Mouse (Mus musculus): ENCODE measurements around the gene Inppl1.

DNA sequence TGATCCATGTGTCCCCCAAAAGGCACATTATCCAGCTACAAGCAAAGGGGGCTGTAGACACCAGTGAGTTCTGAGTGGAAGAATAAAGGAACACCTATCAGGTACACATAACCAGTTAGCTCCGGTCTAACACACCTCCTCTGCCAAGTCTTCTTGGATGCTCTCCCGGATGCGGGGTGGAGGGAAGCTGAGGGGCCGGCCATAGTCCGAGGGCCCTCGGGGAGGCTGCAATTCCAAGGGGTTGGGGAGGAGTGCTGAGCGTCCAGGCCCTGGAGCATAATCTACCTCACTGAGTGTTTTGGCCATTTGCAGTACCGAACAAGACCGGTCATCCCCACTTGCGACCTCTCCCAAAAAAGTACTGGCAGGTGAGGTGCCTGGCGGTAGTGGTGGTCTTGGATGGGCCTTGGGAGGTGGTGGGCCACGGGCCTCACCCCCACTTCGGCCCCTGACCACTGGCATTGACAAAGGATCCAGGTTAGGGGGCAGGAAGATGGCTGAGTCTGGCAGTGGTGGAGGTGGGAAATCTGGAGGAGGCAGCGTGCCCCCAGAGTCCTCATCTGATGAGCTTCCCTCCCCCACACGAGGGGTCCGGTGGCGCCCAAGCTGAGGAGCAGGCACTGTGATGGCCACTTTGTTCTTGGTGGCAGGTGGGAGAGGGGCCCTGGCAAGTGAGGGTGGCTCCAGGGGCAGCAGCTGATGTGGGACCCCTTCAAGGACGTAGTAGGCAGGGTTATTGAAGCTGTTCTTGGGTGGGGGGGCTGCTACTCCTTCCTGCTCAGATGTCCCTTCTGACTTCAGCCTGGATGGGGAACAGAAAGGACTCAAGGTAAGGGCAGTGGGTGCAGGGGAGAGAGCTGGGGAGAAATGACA is 14.0 kb downstream of the Inppl1 start:
- TF ChIP-seq CTCF (IDR thresholded peaks at IDR 0.05; ENCODE audit: low read depth, low read length): no peak
- TF ChIP-seq GATA1 (IDR thresholded peaks at IDR 0.05; ENCODE audit: borderline replicate concordance, low read length): no peak
- no peak for TF ChIP-seq GATA2 (IDR thresholded peaks at IDR 0.05; ENCODE audit: borderline replicate concordance, low read depth, low read length)

All from G1E (cell line).